Comparison of ENCODE assay signal across 8 mouse cellular contexts in genomic region chr12:71481899-71482593, GRCm38 (mm10).
DNase-seq lines count a peak whose midpoint lies in the region; ATAC-seq and TF ChIP-seq lines count a peak whose summit lies in the region.

No protein-coding gene starts in this region.

- H3K27me3 ChIP-seq in lung, embryonic 16.5 days (ENCODE audit: control insufficient read depth, insufficient read depth, low read depth, low read length) = peaks cover 3% of the 10 kb centered on the region; the same call in 1 of the 2 replicates
- no peaks in the 10 kb centered on the region for H3K27me3 ChIP-seq in lung, postnatal 0 days (replicated peaks; ENCODE audit: insufficient read depth, low read length)
- H3K27me3 ChIP-seq in hindbrain, postnatal 0 days (ENCODE audit: insufficient read depth, low read length) = no peaks in the 10 kb centered on the region
- H3K27me3 ChIP-seq in neural tube, embryonic 15.5 days (replicated peaks) = no peaks in the 10 kb centered on the region

- TF ChIP-seq CTCF in gastrocnemius, adult 2 months (IDR thresholded peaks at IDR 0.05) = no peak
- no peak for TF ChIP-seq CTCF in lung, postnatal 0 days (IDR thresholded peaks at IDR 0.05)
- no peak for TF ChIP-seq CTCF in hindbrain, postnatal 0 days (IDR thresholded peaks at IDR 0.05; ENCODE audit: low read depth)
- TF ChIP-seq CTCF in left cerebral cortex, adult 2 months (IDR thresholded peaks at IDR 0.05) = no peak

- TF ChIP-seq EP300 in lung, postnatal 0 days (IDR thresholded peaks at IDR 0.05) = no peak

- H3K4me2 ChIP-seq in lung, embryonic 16.5 days (ENCODE audit: low read depth, low read length) = no peak overlapping the region
- H3K4me2 ChIP-seq in lung, postnatal 0 days (replicated peaks; ENCODE audit: low read depth, low read length) = no peak overlapping the region
- H3K4me2 ChIP-seq in hindbrain, postnatal 0 days (ENCODE audit: low read depth, low read length) = no peak overlapping the region
- no peak overlapping the region for H3K4me2 ChIP-seq in neural tube, embryonic 15.5 days

- no peak overlapping the region for H3K4me3 ChIP-seq in gastrocnemius, adult 2 months
- no peak overlapping the region for H3K4me3 ChIP-seq in lung, embryonic 16.5 days (ENCODE audit: low read length)
- H3K4me3 ChIP-seq in lung, postnatal 0 days (ENCODE audit: low read depth, low read length) = no peak overlapping the region
- H3K4me3 ChIP-seq in hindbrain, postnatal 0 days (ENCODE audit: low read length) = no peak overlapping the region
- no peak overlapping the region for H3K4me3 ChIP-seq in neural tube, embryonic 15.5 days (replicated peaks)
- H3K4me3 ChIP-seq in left cerebral cortex, adult 2 months = no peak overlapping the region

- intact Hi-C loops in gastrocnemius, adult 2 months (cut with DNase I) = no loop called here
- intact Hi-C loops in gastrocnemius, postnatal 14 days (cut with DNase I; ENCODE audit: low total_unique reads) = no loop called here
- intact Hi-C loops in left cerebral cortex, adult 2 months (cut with DNase I) = no loop called here

- ATAC-seq in lung, embryonic 16.5 days (ENCODE audit: low read depth) = peak; percentile 57; the same call in 1 of the 2 replicates
- ATAC-seq in lung, postnatal 0 days = no peak
- ATAC-seq in hindbrain, postnatal 0 days = peak; percentile 58
- peak; percentile 71 for ATAC-seq in neural tube, embryonic 15.5 days (ENCODE audit: low FRiP score)

- H3K4me1 ChIP-seq in lung, embryonic 16.5 days (replicated peaks; ENCODE audit: control insufficient read depth, insufficient read depth, low read length) = peaks cover 20% of the 10 kb centered on the region
- no peaks in the 10 kb centered on the region for H3K4me1 ChIP-seq in lung, postnatal 0 days (ENCODE audit: insufficient read depth, low read depth, low read length)
- peaks cover 13% of the 10 kb centered on the region for H3K4me1 ChIP-seq in hindbrain, postnatal 0 days (ENCODE audit: insufficient read depth, low read length)
- peaks cover 21% of the 10 kb centered on the region for H3K4me1 ChIP-seq in neural tube, embryonic 15.5 days

- no peak overlapping the region for H3K9ac ChIP-seq in lung, embryonic 16.5 days (ENCODE audit: low read length)
- H3K9ac ChIP-seq in lung, postnatal 0 days (replicated peaks; ENCODE audit: low read depth) = no peak overlapping the region
- H3K9ac ChIP-seq in hindbrain, postnatal 0 days (replicated peaks; ENCODE audit: low read length) = no peak overlapping the region
- H3K9ac ChIP-seq in neural tube, embryonic 15.5 days (replicated peaks) = no peak overlapping the region

- peak overlapping the region; percentile 31 for H3K27ac ChIP-seq in gastrocnemius, adult 2 months
- H3K27ac ChIP-seq in lung, embryonic 16.5 days (ENCODE audit: low read length) = peak overlapping the region; percentile 25
- H3K27ac ChIP-seq in lung, postnatal 0 days (ENCODE audit: low read length) = no peak overlapping the region
- H3K27ac ChIP-seq in hindbrain, postnatal 0 days = peak overlapping the region; percentile 54; the same call in 1 of the 2 replicates
- H3K27ac ChIP-seq in neural tube, embryonic 15.5 days (replicated peaks) = peak overlapping the region; percentile 10; the same call in 1 of the 2 replicates
- H3K27ac ChIP-seq in left cerebral cortex, adult 2 months = no peak overlapping the region

- peak; percentile 34 for DNase-seq in gastrocnemius, adult 2 months
- no peak for DNase-seq in gastrocnemius, postnatal 14 days
- DNase-seq in lung, postnatal 0 days (ENCODE audit: low spot score) = no peak
- peak; percentile 59 for DNase-seq in hindbrain, postnatal 0 days (ENCODE audit: low spot score)
- DNase-seq in left cerebral cortex, adult 2 months (ENCODE audit: extremely low spot score in 1 of 2, low spot score in 2 of 2) = no peak
- DNase-seq in cerebellum, adult 18-20 months = no peak

- WGBS in lung, embryonic 16.5 days = 48% methylated on average over 9 of the region's 9 CpGs
- 45% methylated on average over 9 of the region's 9 CpGs for WGBS in lung, postnatal 0 days
- 27% methylated on average over 9 of the region's 9 CpGs for WGBS in hindbrain, postnatal 0 days
- 28% methylated on average over 9 of the region's 9 CpGs for WGBS in neural tube, embryonic 15.5 days

- H3K36me3 ChIP-seq in lung, embryonic 16.5 days (ENCODE audit: control insufficient read depth, insufficient read depth, low read length) = no peaks in the 10 kb centered on the region
- H3K36me3 ChIP-seq in lung, postnatal 0 days (ENCODE audit: insufficient read depth, low read length) = no peaks in the 10 kb centered on the region
- no peaks in the 10 kb centered on the region for H3K36me3 ChIP-seq in hindbrain, postnatal 0 days (ENCODE audit: insufficient read depth, low read length)
- no peaks in the 10 kb centered on the region for H3K36me3 ChIP-seq in neural tube, embryonic 15.5 days

- H3K9me3 ChIP-seq in lung, embryonic 16.5 days (ENCODE audit: control insufficient read depth, low read length) = no peaks in the 10 kb centered on the region
- no peaks in the 10 kb centered on the region for H3K9me3 ChIP-seq in lung, postnatal 0 days (ENCODE audit: low read length)
- H3K9me3 ChIP-seq in hindbrain, postnatal 0 days (ENCODE audit: low read length) = no peaks in the 10 kb centered on the region
- H3K9me3 ChIP-seq in neural tube, embryonic 15.5 days (replicated peaks) = no peaks in the 10 kb centered on the region

Comparison
In these comparisons a context has a peak if more than half of its experiments do, and no peak if none do; other contexts are left out.
1. DNase-seq: peak in gastrocnemius, adult 2 months (single experiment) and hindbrain, postnatal 0 days (single experiment); none in gastrocnemius, postnatal 14 days (single experiment), lung, postnatal 0 days (single experiment), left cerebral cortex, adult 2 months (0 of 2) and cerebellum, adult 18-20 months (0 of 2).
2. H3K27ac ChIP-seq: peak in gastrocnemius, adult 2 months (single experiment), lung, embryonic 16.5 days (single experiment), hindbrain, postnatal 0 days (single experiment) and neural tube, embryonic 15.5 days (single experiment); none in lung, postnatal 0 days (single experiment) and left cerebral cortex, adult 2 months (single experiment).